Mouse (Mus musculus): ENCODE data around the gene Ston2.

The Ston2 gene

GRCm38 (mm10) chr12:91589847-91590690 is 198.1 kb downstream of the Ston2 start, which contains the start of gene Gtf2a1:
Gene Gtf2a1, minus strand, starts transcription at chr12:91590487.
- DNase-seq (ENCODE audit: low read depth): peak; percentile 96

- no peak for DNase-seq (ENCODE audit: low read depth)
Observed at GRCm38 (mm10) chr12:91589542-91589846, 198.7 kb downstream of the Ston2 start.

- no peak for DNase-seq (ENCODE audit: low read depth)
Observed at GRCm38 (mm10) chr12:91588670-91589541, 199.3 kb downstream of the Ston2 start.

GRCm38 (mm10) chr12:91588176-91588669 is 200.0 kb downstream of the Ston2 start:
- peak; percentile 98 for DNase-seq (ENCODE audit: low read depth)

- peak; percentile 42 for DNase-seq (ENCODE audit: low read depth)
Observed at GRCm38 (mm10) chr12:91587491-91588033, 200.6 kb downstream of the Ston2 start.

- DNase-seq (ENCODE audit: low read depth): no peak
Observed at GRCm38 (mm10) chr12:91587077-91587476, 201.1 kb downstream of the Ston2 start.

- DNase-seq (ENCODE audit: low read depth): peak; percentile 39
Observed at GRCm38 (mm10) chr12:91585815-91586214, 202.4 kb downstream of the Ston2 start.

- peak; percentile 88 for DNase-seq (ENCODE audit: low read depth)
Observed at GRCm38 (mm10) chr12:91585206-91585605, 203.0 kb downstream of the Ston2 start.

GRCm38 (mm10) chr12:91583409-91583808 is 204.8 kb downstream of the Ston2 start:
- no peak for DNase-seq (ENCODE audit: low read depth)
